Mouse (Mus musculus) kidney, postnatal 0 days (tissue): ENCODE data around the gene Purb. TPM values are rescaled to one million over a fixed set of nuclear protein-coding genes. Genes with fewer than 3 reads are reported as not detected.

Experiments
- ATAC-seq: fragments of 200-750 bp; cut with Nextera tagmentation; replicated peaks from 2 replicates; pipeline ENCODE4 v1.8.0; 2017; ENCODE audit warnings: low read depth, moderate number of reproducible peaks, moderate TSS enrichment, moderate library complexity; ENCODE audit not compliant: low FRiP score
- DNase-seq: peaks from one replicate; pipeline ENCODE4 v3.0.0-alpha.2; 2016; ENCODE audit warnings: low spot score
- H3K27ac ChIP-seq: fragments of 300-500 bp; sonication (generic); 2 replicates; pipeline ENCODE4 v1.5.1; 2014; ENCODE audit warnings: mild to moderate bottlenecking
- H3K27me3 ChIP-seq: fragments of 300-500 bp; sonication (generic); 2 replicates; pipeline ENCODE4 v1.6.1; 2014; ENCODE audit warnings: low read length, mixed read lengths; ENCODE audit not compliant: insufficient read depth
- H3K36me3 ChIP-seq: fragments of 300-500 bp; sonication (generic); 2 replicates; pipeline ENCODE4 v1.6.1; 2014; ENCODE audit warnings: low read length, mixed read lengths; ENCODE audit not compliant: insufficient read depth
- H3K4me1 ChIP-seq: fragments of 300-500 bp; sonication (generic); replicated peaks from 2 replicates; pipeline ENCODE4 v1.6.1; 2014; ENCODE audit warnings: antibody characterized with exemption, low read length, mixed read lengths; ENCODE audit not compliant: insufficient read depth
- H3K4me2 ChIP-seq: fragments of 300-500 bp; sonication (generic); 2 replicates; pipeline ENCODE4 v1.6.1; 2014; ENCODE audit warnings: mild to moderate bottlenecking, low read length, moderate library complexity, mixed read lengths
- H3K4me3 ChIP-seq: fragments of 300-500 bp; sonication (generic); replicated peaks from 2 replicates; pipeline ENCODE4 v1.5.1; 2014; ENCODE audit warnings: low read depth, low read length
- H3K9ac ChIP-seq: fragments of 300-500 bp; sonication (generic); 2 replicates; pipeline ENCODE4 v1.6.1; 2014; ENCODE audit warnings: low read depth, low read length
- H3K9me3 ChIP-seq: fragments of 300-500 bp; sonication (generic); replicated peaks from 2 replicates; pipeline ENCODE4 v1.6.1; 2016; ENCODE audit warnings: low read length, inconsistent platforms, mixed read lengths
- CTCF ChIP-seq: IDR thresholded peaks from 2 replicates; pipeline ENCODE4 v1.5.1; 2016; ENCODE audit warnings: antibody characterized with exemption, low read depth, mild to moderate bottlenecking, moderate library complexity
- WGBS: fragments of 180-500 bp; shearing (Covaris S2); extraction: QIAGEN DNeasy Blood & Tissue Kit; methylation state at CpG from one replicate; pipeline ENCODE4 v1.1.7; 2014; 5-methylcytosine and 5-hydroxymethylcytosine counted together
- polyA plus RNA-seq: library from polyadenylated mRNA; unstranded; fragments of >200 nt; fragmentation: Nextera tagmentation; extraction: Ambion mirVana; gene quantifications from 2 replicates; pipeline ENCODE4 v1.2.1, GENCODE M21; 2015

Purb gene
- polyA plus RNA-seq, 1 experiment from 2014 or later: 24.5 TPM

DNA sequence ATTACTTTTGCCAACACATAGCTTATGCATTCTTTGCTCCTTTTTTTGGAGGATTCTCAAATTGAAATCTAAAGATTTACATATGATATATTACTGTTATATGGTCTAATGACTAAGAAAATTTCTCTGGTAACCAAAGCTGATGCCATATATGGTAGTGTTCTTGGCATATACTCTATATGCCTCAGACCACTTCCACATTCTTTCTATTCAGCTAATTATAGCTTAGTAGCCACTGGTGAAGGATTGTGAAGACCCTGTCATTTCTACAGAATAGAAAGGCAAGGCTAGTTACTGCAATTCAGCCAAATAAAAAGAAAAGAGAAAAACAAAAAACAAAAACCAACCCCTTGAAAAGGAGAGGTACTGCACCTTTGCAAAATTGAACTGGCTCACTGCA, 3.6 kb downstream of the Purb start:
- Histone ChIP-seq H3K4me3 (peak overlapping the region; percentile 93), H3K9me3 (no peaks in the 10 kb centered on the region), H3K36me3 (no peaks in the 10 kb centered on the region), H3K4me2 (peak overlapping the region; percentile 82), H3K27me3 (no peaks in the 10 kb centered on the region), H3K4me1 (peaks cover 23% of the 10 kb centered on the region), H3K9ac (peak overlapping the region; percentile 28; the same call in 1 of the 2 replicates), H3K27ac (no peak overlapping the region)
- TF ChIP-seq CTCF: no peak
- DNase-seq: peak; percentile 64
- no peak for ATAC-seq

DNA sequence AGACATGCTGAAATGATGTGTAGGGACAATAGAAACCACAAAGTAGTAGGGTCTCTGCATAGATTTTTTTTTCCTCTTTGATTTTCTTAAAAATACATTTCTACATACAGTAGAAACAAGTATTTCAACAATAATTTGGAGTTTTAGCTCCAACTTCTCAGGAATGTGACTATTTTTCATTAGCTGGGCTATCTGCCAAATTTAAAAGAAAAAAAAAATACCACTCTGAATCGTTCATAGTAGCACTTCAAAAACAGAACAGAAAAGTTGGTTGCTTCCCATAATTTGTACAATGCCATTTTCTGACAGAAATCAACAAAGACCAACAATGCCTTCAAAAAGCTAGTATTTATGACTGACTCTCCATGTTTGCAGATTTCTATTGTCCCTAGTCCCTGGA, 4.2 kb downstream of the Purb start:
- H3K9ac ChIP-seq: no peak overlapping the region
- no peaks in the 10 kb centered on the region for H3K36me3 ChIP-seq
- 4% methylated on average over 1 of the region's 1 CpGs for WGBS
- no peaks in the 10 kb centered on the region for H3K27me3 ChIP-seq
- H3K27ac ChIP-seq: no peak overlapping the region
- H3K4me3 ChIP-seq: peak overlapping the region; percentile 93
- H3K4me1 ChIP-seq: peaks cover 23% of the 10 kb centered on the region
- no peak for ATAC-seq
- no peaks in the 10 kb centered on the region for H3K9me3 ChIP-seq
- peak; percentile 34 for DNase-seq
- TF ChIP-seq CTCF: no peak
- peak overlapping the region; percentile 82 for H3K4me2 ChIP-seq

DNA sequence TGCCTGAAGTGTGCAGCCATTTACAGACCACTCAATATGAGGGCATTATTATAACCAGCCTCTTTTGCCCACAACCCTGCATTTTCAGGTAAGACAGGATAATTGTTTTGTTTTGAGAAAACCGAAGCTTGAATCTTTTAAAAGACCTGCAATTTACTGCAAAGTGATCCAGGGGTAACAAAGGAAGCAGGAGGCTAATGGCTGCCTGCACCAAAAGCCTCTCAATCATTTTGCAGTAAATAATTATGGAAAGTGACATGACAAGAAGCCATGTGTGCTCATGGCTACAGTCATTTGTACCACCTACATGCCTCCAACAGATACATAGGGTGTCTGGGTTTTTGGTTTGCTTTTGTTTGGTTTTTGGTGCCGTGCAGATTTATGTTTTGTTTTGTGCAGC, 4.7 kb downstream of the Purb start:
- TF ChIP-seq CTCF: no peak
- H3K36me3 ChIP-seq: no peaks in the 10 kb centered on the region
- no peaks in the 10 kb centered on the region for H3K9me3 ChIP-seq
- DNase-seq (no peak), ATAC-seq (no peak)
- no peak overlapping the region for H3K9ac ChIP-seq
- H3K27me3 ChIP-seq: no peaks in the 10 kb centered on the region
- WGBS: 38% methylated on average over 2 of the region's 2 CpGs
- peak overlapping the region; percentile 82 for H3K4me2 ChIP-seq
- H3K27ac ChIP-seq: no peak overlapping the region
- H3K4me3 ChIP-seq: peak overlapping the region; percentile 14; the same call in 1 of the 2 replicates
- H3K4me1 ChIP-seq: peaks cover 23% of the 10 kb centered on the region

DNA sequence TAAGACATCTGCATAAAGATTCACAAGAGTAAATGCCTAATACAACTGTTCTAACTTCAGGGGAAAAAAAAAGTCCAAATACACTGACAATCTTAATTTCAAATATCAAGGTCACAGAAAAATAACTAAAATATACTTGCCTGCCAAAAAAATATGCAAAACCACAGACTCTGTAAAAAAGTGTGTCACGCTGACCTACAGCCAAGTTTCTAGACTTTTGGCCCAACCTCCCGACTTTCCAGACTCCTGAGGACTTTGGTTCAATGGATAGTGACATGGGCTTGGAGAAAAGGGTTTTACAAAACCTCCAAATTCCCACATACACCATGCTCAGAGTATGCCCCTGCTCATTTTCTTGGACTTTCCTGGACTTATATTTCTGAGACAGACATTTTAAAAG, 7.2 kb downstream of the Purb start:
- no peaks in the 10 kb centered on the region for H3K27me3 ChIP-seq
- no peak for DNase-seq
- H3K4me1 ChIP-seq: peaks cover 16% of the 10 kb centered on the region
- WGBS: 74% methylated on average over 2 of the region's 2 CpGs
- no peak overlapping the region for H3K27ac ChIP-seq
- H3K36me3 ChIP-seq: 0 out of 2 replicates have a peak, but pooled peaks cover 4% of the 10 kb centered on the region
- H3K9ac ChIP-seq: no peak overlapping the region
- H3K4me2 ChIP-seq: 0 out of 2 replicates have a peak overlapping the region, but pooled peaks have one; percentile 13
- no peak overlapping the region for H3K4me3 ChIP-seq
- TF ChIP-seq CTCF: no peak
- H3K9me3 ChIP-seq: no peaks in the 10 kb centered on the region
- ATAC-seq: no peak

DNA sequence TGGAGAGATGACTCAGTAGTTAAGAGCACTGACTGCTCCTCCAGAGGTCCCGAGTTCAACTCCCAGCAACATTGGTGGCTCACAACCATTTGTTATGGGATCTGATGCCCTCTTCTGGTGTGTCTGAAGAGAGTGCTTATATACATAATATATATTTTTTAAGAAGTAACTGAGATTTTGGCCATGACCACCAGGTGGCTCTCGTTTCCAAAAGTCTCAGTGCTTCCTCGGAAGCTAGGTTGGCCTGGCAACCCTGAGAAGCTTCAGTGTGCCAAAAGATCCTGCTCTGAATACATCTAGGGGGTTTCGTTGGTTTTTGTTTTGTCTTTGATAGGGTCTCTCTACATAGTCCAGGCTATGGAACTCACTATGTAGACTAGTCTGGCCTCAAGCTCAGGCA, 10.6 kb downstream of the Purb start:
- Histone ChIP-seq H3K4me1 (peaks cover 4% of the 10 kb centered on the region; the same call in 1 of the 2 replicates), H3K27ac (no peak overlapping the region), H3K4me2 (no peak overlapping the region), H3K9me3 (no peaks in the 10 kb centered on the region), H3K9ac (no peak overlapping the region), H3K36me3 (0 out of 2 replicates have a peak, but pooled peaks cover 4% of the 10 kb centered on the region), H3K4me3 (no peak overlapping the region), H3K27me3 (no peaks in the 10 kb centered on the region)
- DNase-seq: peak; percentile 92
- WGBS: 34% methylated on average over 4 of the region's 4 CpGs
- ATAC-seq: 0 out of 2 replicates have a peak, but pooled peaks have one; percentile 17
- TF ChIP-seq CTCF: peak; percentile 78

DNA sequence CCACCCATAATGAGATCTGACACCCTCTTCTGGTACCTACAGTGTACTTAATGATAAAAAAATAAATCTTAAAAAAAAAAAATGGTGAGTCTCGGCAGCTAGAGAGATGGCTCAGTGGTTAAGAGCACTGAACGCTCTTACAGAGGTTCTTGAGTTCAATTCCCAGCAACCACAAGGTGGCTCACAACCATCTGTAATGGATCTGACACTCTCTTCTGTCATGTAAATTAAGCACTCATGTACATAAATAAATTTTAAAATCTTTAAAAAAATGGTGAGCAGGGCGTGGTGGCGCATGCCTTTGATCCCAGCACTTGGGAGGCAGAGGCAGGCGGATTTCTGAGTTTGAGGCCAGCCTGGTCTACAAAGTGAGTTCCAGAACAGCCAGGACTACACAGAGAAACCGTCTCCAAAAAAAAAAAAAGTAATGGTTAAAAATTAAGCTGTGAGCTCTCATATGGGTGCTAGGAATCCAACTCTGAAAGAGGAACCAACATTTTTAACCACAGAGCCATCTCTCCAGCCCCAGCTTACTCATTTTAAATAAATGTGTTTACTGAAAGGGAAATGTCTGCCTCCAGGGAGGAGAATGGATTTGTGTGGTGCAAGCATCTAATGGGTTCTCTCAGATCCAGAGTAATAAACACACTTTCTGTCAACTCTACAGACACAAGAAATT, 12.4 kb downstream of the Purb start:
- ATAC-seq (no peak), DNase-seq (no peak)
- no peak overlapping the region for H3K9ac ChIP-seq
- WGBS: 93% methylated on average over 6 of the region's 6 CpGs
- no peak overlapping the region for H3K27ac ChIP-seq
- no peak for TF ChIP-seq CTCF
- H3K4me2 ChIP-seq: no peak overlapping the region
- no peaks in the 10 kb centered on the region for H3K9me3 ChIP-seq
- H3K27me3 ChIP-seq: no peaks in the 10 kb centered on the region
- no peaks in the 10 kb centered on the region for H3K4me1 ChIP-seq
- no peak overlapping the region for H3K4me3 ChIP-seq
- H3K36me3 ChIP-seq: 0 out of 2 replicates have a peak, but pooled peaks cover 4% of the 10 kb centered on the region
